Mouse (Mus musculus) neural tube, embryonic 13.5 days (tissue): ENCODE results near the gene Bcam. TPM values are rescaled to one million over a fixed set of nuclear protein-coding genes. Genes with fewer than 3 reads are reported as not detected.

ENCODE experiments used
- ATAC-seq: fragments of 200-750 bp; cut with Nextera tagmentation; 2 replicates; pipeline ENCODE4 v1.8.0; 2017; ENCODE audit warnings: low read depth, mild to moderate bottlenecking, moderate TSS enrichment, moderate library complexity
- H3K27ac ChIP-seq: fragments of 300-500 bp; sonication (generic); replicated peaks from 2 replicates; pipeline ENCODE4 v1.5.1; 2015; ENCODE audit warnings: moderate library complexity, mild to moderate bottlenecking, inconsistent platforms
- H3K27me3 ChIP-seq: fragments of 300-500 bp; sonication (generic); 2 replicates; pipeline ENCODE4 v1.6.1; 2015; ENCODE audit warnings: mild to moderate bottlenecking, inconsistent platforms
- H3K36me3 ChIP-seq: fragments of 300-500 bp; sonication (generic); 2 replicates; pipeline ENCODE4 v1.6.1; 2015; ENCODE audit warnings: mild to moderate bottlenecking, inconsistent platforms
- H3K4me1 ChIP-seq: fragments of 300-500 bp; sonication (generic); replicated peaks from 2 replicates; pipeline ENCODE4 v1.6.1; 2015; ENCODE audit warnings: inconsistent platforms
- H3K4me2 ChIP-seq: fragments of 300-500 bp; sonication (generic); 2 replicates; pipeline ENCODE4 v1.6.1; 2015; ENCODE audit warnings: inconsistent platforms, mild to moderate bottlenecking, moderate library complexity
- H3K4me3 ChIP-seq: fragments of 300-500 bp; sonication (generic); 2 replicates; pipeline ENCODE4 v1.5.1; 2015; ENCODE audit warnings: mild to moderate bottlenecking, inconsistent platforms
- H3K9ac ChIP-seq: fragments of 300-500 bp; sonication (generic); 2 replicates; pipeline ENCODE4 v1.6.1; 2015; ENCODE audit warnings: moderate library complexity, mild to moderate bottlenecking, inconsistent platforms
- H3K9me3 ChIP-seq: fragments of 300-500 bp; sonication (generic); 2 replicates; pipeline ENCODE4 v1.6.1; 2016; ENCODE audit warnings: inconsistent platforms
- WGBS: fragments of 180-500 bp; shearing (Covaris S2); methylation state at CpG from one replicate; pipeline ENCODE4 v1.1.7; 2015; 5-methylcytosine and 5-hydroxymethylcytosine counted together
- polyA plus RNA-seq: library from polyadenylated mRNA; unstranded; fragments of >200 nt; fragmentation: Nextera tagmentation; extraction: Ambion mirVana; gene quantifications from 2 replicates; pipeline ENCODE4 v1.2.1, GENCODE M21; 2015

The Bcam gene
- polyA plus RNA-seq, 1 experiment from 2014 or later = 16.6 TPM

DNA sequence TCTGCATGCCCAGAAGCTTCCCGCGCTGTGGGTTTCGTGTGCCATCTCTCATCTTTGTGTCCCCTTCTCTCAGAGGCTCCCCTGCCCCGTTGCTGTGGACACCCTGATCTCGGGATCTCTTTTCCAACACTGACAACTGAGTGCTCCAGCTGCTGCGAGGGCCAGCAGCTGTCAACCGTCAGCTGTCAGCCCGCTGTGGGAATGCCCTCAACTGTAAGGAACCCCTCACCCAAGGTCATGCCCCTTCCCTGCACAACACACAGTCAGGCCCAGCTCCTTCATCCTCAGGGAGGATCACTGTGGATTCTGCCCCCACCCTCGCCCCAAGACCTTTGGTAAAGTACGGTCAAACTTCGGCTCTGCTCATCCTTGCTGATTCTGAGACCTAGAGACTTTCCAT is 8.5 kb downstream of the Bcam start:
- Histone ChIP-seq H3K36me3 (no peaks in the 10 kb centered on the region), H3K27me3 (no peaks in the 10 kb centered on the region), H3K4me3 (no peak overlapping the region), H3K9me3 (no peaks in the 10 kb centered on the region), H3K4me1 (no peaks in the 10 kb centered on the region), H3K27ac (no peak overlapping the region), H3K9ac (no peak overlapping the region), H3K4me2 (no peak overlapping the region)
- ATAC-seq = no peak
- 90% methylated on average over 11 of the region's 11 CpGs for WGBS

DNA sequence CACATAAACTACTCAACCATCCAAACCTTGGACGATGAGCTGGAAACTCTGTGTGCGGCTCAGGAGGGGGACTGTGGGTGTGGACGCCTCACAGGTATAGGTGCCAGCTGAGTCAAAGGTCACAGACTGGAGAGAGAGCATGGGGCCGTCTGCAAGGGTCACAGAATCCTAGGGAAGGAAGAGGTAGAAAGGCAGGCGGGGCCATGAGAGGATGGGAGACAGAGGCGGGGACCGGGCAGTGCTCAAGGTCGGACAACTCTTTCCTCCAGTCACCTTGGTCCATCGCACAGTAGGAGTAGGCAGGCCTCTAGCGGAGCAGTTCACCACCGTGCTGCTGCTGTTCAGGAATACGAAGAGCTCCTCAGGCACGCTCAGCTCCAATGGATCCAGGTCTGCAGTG is 10.8 kb downstream of the Bcam start:
- H3K27me3 ChIP-seq = no peaks in the 10 kb centered on the region
- ATAC-seq = no peak
- no peaks in the 10 kb centered on the region for H3K36me3 ChIP-seq
- H3K9ac ChIP-seq = no peak overlapping the region
- H3K27ac ChIP-seq = no peak overlapping the region
- H3K4me3 ChIP-seq = no peak overlapping the region
- no peak overlapping the region for H3K4me2 ChIP-seq
- WGBS = 92% methylated on average over 13 of the region's 13 CpGs
- no peaks in the 10 kb centered on the region for H3K4me1 ChIP-seq
- H3K9me3 ChIP-seq = no peaks in the 10 kb centered on the region

DNA sequence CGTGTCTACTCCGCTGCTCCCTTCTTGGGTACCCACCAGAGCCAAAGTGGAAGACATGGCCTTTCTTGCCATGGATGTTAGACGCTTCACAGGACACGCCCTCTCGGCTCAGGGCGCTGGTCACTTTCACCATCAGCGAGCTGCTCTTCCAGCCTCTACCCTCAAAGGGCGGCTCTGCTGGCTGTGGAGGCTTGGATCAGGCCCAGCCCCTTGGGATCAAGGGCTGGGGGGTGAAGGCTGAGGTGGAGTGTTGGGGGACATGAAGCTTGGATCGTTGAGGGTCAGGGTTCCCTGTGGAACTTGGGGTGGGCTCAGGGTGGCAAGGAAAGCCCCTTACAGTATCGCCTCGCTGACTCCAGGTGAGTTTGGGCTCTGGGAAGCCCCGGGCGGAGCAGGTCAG is 12.2 kb downstream of the Bcam start:
- no peak for ATAC-seq

DNA sequence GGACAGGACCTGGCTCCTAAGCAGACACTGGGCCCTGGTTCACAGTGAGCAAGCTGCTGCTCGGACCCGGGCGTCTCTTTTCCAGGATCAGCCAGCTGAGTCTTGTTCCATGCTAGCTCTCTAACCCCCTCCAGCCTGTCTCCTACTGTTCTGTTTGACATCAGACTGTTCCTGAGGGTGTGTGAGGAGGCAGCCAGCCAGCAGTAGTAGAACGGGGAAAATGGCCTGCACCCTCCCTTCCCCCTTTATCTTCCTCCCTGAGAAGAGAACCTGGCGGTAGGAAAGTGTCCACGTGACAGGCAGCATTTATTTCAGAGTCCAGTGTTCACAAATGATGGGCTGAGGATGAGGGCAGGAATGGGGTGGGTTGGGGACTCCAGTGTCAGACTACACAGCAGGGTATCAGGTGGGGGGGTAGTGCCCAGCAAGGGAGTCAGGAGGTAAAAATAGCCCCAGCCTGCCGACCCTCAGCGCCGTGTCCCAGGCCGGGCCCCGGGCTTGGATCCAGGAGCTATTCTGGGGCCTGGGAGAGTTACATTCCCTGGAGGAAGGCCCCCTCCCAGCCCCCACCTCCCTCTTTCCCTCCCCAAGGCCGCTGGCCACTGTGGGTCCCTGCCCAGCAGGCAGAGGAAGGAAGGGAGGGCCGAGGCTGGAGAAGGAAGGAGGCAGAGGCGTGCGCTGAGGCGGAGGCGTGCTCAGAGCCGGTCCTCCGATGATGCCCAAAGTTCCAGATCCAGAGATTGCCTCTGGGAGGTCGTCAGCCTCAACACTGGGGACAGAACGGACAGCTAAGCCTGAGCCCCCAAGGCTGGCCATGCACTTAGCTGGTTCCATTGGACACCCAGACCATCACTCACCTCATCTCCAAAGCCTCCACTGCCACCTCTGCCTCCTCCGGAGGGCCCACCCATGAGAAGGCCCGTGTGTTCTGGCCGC is 14.7 kb downstream of the Bcam start:
- H3K27me3 ChIP-seq = no peaks in the 10 kb centered on the region
- ATAC-seq = 0 out of 2 replicates have a peak, but pooled peaks have one; percentile 16
- no peaks in the 10 kb centered on the region for H3K4me1 ChIP-seq
- no peak overlapping the region for H3K27ac ChIP-seq
- H3K4me2 ChIP-seq = no peak overlapping the region
- no peaks in the 10 kb centered on the region for H3K36me3 ChIP-seq
- WGBS = 79% methylated on average over 22 of the region's 24 CpGs
- H3K9me3 ChIP-seq = no peaks in the 10 kb centered on the region
- H3K9ac ChIP-seq = no peak overlapping the region
- no peak overlapping the region for H3K4me3 ChIP-seq

More for the DNA sequence above, 12.2 kb downstream of the Bcam start:
- Histone ChIP-seq H3K4me3 (no peak overlapping the region), H3K27ac (no peak overlapping the region), H3K9me3 (no peaks in the 10 kb centered on the region), H3K4me1 (no peaks in the 10 kb centered on the region), H3K27me3 (no peaks in the 10 kb centered on the region), H3K4me2 (no peak overlapping the region), H3K36me3 (no peaks in the 10 kb centered on the region), H3K9ac (no peak overlapping the region)
- WGBS = 92% methylated on average over 13 of the region's 13 CpGs

DNA sequence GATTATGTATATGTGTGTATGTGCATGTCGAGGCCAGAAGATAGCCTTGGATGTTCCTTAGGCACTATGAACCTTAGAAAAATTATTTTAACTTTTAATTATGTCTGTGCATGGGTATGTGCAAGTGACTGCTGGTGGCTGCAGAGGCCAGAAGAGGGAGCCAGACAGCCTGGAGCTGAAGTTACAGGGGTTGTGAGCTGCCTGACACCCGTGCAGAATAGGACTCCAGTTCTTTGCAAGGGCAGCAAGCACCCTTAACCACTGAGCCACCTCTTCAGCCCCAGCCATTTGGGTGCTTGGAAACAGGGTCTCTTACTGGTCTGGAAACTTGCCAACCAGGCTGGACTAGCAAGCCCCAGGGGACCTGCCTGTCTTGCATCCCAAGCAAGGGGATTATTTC is 15.8 kb downstream of the Bcam start:
- H3K9me3 ChIP-seq = no peaks in the 10 kb centered on the region
- no peak overlapping the region for H3K4me3 ChIP-seq
- H3K4me2 ChIP-seq = no peak overlapping the region
- H3K4me1 ChIP-seq = peaks cover 7% of the 10 kb centered on the region
- no peaks in the 10 kb centered on the region for H3K27me3 ChIP-seq
- H3K9ac ChIP-seq = no peak overlapping the region
- H3K36me3 ChIP-seq = no peaks in the 10 kb centered on the region
- 94% methylated on average over 2 of the region's 2 CpGs for WGBS
- no peak overlapping the region for H3K27ac ChIP-seq
- ATAC-seq = no peak

DNA sequence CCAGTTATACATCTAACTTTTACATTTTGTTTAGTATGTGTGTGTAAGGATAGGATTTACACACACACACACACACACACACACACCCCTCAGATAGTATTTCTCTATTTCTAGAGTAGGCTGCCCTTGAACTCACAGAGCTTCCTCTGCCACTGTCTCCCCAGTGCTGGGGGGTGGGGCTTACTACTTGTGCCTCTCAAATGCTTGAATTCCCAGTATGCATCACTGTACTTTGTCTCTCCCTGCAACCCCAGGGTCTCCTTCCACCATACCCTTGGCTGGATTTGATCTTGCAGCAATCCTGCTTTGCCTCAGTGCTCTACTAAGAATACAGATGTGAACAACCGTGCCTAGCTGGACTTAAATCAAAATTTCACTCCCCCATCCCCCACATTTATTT is 16.8 kb downstream of the Bcam start:
- no peak overlapping the region for H3K4me3 ChIP-seq
- no peaks in the 10 kb centered on the region for H3K9me3 ChIP-seq
- 82% methylated on average over 1 of the region's 1 CpGs for WGBS
- no peaks in the 10 kb centered on the region for H3K27me3 ChIP-seq
- ATAC-seq = no peak
- H3K27ac ChIP-seq = no peak overlapping the region
- no peaks in the 10 kb centered on the region for H3K36me3 ChIP-seq
- no peak overlapping the region for H3K4me2 ChIP-seq
- peaks cover 8% of the 10 kb centered on the region for H3K4me1 ChIP-seq
- H3K9ac ChIP-seq = no peak overlapping the region

DNA sequence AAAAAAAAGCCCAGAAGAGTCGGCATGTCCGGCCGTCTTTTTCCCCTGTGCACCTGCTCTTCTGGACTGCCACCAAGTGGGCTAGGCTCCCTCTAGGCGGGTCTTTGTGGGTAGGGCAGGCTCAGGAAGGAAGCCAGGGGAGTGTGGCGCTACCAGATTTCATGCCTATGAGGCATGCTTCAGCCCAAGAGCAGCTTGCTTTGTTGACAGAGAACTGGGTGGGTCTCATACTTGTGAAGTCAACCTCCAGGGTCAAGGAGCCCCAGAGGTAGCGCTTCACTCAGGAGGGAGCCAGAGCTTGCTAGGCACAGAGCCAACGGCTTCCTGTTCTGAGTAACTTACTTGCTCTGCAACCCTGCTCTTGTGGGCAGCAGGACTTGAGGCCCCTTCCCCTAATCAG is 17.2 kb downstream of the Bcam start:
- H3K4me3 ChIP-seq = no peak overlapping the region
- peaks cover 10% of the 10 kb centered on the region for H3K4me1 ChIP-seq
- H3K9me3 ChIP-seq = no peaks in the 10 kb centered on the region
- WGBS = 81% methylated on average over 7 of the region's 7 CpGs
- H3K27me3 ChIP-seq = no peaks in the 10 kb centered on the region
- no peak overlapping the region for H3K27ac ChIP-seq
- no peak overlapping the region for H3K4me2 ChIP-seq
- no peak overlapping the region for H3K9ac ChIP-seq
- ATAC-seq = no peak
- no peaks in the 10 kb centered on the region for H3K36me3 ChIP-seq

DNA sequence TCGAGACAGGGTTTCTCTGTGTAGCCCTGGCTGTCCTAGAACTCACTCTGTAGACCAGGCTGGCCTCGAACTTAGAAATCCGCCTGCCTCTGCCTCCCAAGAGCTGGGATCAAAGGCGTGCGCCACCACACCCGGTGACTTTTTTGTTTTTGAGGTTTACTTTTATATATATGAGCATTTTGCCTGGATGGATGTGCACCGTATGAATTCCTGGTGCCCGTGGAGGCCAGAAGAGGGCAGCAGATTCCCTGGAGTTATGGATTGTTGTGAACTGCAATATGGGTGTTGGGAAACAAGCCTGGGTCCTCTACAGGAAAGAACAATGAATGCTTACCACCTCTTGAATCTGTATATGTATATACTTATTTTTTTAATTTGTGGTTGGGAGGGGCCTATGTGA is 18.2 kb downstream of the Bcam start:
- WGBS = 69% methylated on average over 8 of the region's 8 CpGs
- no peak for ATAC-seq
- Histone ChIP-seq H3K4me2 (no peak overlapping the region), H3K9me3 (no peaks in the 10 kb centered on the region), H3K27ac (no peak overlapping the region), H3K4me1 (peaks cover 19% of the 10 kb centered on the region), H3K9ac (no peak overlapping the region), H3K27me3 (no peaks in the 10 kb centered on the region), H3K4me3 (no peak overlapping the region), H3K36me3 (no peaks in the 10 kb centered on the region)

DNA sequence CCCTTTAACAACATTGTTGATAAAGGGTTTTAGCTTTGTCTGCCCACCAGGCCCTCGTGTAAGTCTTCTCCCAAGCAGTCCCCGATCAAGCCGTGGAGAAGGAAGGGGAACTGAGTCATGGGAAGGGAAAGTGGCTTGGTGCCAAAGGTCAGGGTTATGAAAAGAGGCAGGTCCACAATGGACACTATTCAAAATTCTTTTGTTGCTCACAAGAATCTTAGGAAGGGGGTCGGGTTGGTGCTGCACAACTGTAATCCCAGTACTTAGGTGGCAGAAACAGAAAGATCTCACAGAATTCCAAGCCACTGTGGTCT is 19.8 kb downstream of the Bcam start:
- Histone ChIP-seq H3K4me2 (peak overlapping the region; percentile 90; the same call in 1 of the 2 replicates), H3K27ac (no peak overlapping the region), H3K9ac (no peak overlapping the region), H3K36me3 (no peaks in the 10 kb centered on the region), H3K27me3 (no peaks in the 10 kb centered on the region), H3K9me3 (no peaks in the 10 kb centered on the region), H3K4me3 (no peak overlapping the region), H3K4me1 (peaks cover 34% of the 10 kb centered on the region)
- 67% methylated on average over 4 of the region's 4 CpGs for WGBS
- no peak for ATAC-seq

DNA sequence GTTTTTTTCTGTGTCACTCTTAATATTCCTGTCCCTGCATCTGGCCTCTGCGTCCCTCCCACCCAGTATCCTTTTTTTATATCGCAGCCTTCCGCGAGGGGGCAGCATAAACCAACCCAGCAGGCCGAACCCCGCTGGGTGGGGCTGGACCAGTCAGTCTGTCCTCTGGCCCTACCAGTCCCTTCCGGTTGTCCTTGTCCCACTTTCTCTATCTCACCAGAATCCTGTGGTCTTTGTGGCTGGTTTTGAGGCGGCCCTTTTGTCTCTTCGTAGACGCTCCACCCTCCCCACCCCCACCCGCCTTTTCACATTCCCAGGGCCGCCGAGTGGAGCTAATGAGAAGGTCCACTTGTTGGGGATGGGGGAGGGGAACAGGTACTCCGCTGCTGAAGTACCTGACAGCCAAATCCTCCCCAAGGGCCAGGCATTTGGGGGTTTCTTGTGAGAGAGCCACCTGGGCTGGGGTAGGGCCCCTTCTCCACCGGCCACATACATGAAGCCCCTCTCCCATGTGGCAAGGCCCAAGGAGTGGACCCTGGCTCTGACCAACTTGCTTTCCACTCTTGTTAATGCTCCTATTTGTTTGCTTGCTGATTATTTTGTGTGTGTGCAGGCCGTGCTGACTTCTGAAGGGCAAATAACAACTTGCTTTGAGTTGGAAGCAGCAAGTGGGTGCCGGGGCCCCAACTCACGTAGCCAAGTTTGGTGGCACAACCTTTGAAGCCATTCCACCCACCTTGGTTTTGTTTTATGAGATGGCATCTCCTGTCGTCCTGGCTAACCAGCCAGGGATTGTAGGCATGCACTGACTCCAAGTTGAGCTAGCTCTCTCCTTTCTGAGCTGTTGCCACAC is 20.4 kb downstream of the Bcam start, which contains the start of gene Nectin2:
TSS of gene Nectin2 (minus strand) at position 267 of the 853 bp plus-strand sequence.
- peak; percentile 52 for ATAC-seq
- WGBS = 16% methylated on average over 19 of the region's 19 CpGs
- Histone ChIP-seq H3K9me3 (no peaks in the 10 kb centered on the region), H3K27ac (peak within 1 kb of the TSS; percentile 85), H3K4me3 (peak within 1 kb of the TSS; percentile 85), H3K4me2 (peak within 1 kb of the TSS; percentile 90), H3K27me3 (no peaks in the 10 kb centered on the region), H3K9ac (peak within 1 kb of the TSS; percentile 93), H3K36me3 (no peaks in the 10 kb centered on the region), H3K4me1 (peaks cover 38% of the 10 kb centered on the region)

DNA sequence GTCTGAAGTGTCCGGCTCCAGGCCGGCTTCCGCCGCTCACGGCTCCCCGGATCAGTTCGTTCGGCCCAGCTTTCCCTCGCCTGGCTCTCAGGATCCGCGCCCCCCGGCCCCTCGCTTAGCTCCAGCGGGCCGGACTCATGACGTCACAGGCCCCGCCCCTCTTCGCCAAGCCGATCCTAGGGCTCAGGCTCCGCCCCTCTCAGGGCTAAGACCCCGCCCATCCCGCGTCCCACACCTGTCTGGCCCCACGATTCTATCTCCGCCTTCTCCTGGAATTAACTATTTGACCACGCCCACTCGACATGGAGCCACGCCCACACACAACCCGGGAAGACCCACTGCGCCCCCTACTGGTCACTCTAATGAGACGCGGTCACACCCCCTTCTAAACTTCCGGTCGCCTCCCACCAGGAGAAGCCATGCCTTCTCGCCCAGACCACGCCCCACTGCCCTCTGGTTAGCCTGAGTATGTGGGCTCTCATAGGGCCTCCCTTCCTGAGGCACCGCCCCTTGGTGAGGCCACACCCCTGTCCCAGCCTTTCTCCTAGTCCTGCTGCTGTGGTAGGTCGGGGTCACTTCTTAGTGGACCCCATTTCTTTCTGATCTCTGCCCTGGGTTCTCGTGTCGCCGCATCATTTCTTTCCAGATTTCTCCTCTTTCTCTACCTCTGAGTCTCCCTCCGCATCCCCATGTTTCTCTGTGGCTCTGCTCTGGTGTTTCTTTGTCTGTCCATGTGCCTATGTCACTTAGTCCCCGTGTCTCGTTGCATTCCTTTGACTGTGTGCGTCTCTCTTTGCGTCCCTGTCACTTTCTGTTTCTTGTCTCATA is 21.2 kb downstream of the Bcam start:
- under 1% methylated on average over 44 of the region's 46 CpGs for WGBS
- peak; percentile 96 for ATAC-seq
- 0 out of 2 replicates have a peak, but pooled peaks cover 2% of the 10 kb centered on the region for H3K36me3 ChIP-seq
- no peaks in the 10 kb centered on the region for H3K9me3 ChIP-seq
- H3K4me2 ChIP-seq = peak overlapping the region; percentile 90
- peak overlapping the region; percentile 85 for H3K27ac ChIP-seq
- peak overlapping the region; percentile 85 for H3K4me3 ChIP-seq
- H3K4me1 ChIP-seq = peaks cover 47% of the 10 kb centered on the region
- H3K9ac ChIP-seq = peak overlapping the region; percentile 93
- no peaks in the 10 kb centered on the region for H3K27me3 ChIP-seq
